Mouse (Mus musculus) thymus, adult 2 months (tissue): Measurements from ENCODE around the gene Asb4. TPM values are rescaled to one million over a fixed set of nuclear protein-coding genes. Genes with fewer than 3 reads are reported as not detected.
A peak's percentile ranks its signal among the peaks of the same experiment; 100 is the strongest.

Experiments
- DNase-seq: peaks from one replicate; pipeline ENCODE4 v3.0.0; 2021
- H3K27ac ChIP-seq: fragments of 200-500 bp; 2 replicates; pipeline ENCODE4 v1.5.1; 2012; ENCODE audit warnings: low read length, control low read depth; ENCODE audit not compliant: control insufficient read depth, insufficient read depth
- H3K27me3 ChIP-seq: fragments of 200-500 bp; 2 replicates; pipeline ENCODE4 v1.6.1; 2012; ENCODE audit warnings: mild to moderate bottlenecking, low read length, moderate library complexity, mixed read lengths; ENCODE audit not compliant: control insufficient read depth, insufficient read depth
- H3K36me3 ChIP-seq: fragments of 200-500 bp; 2 replicates; pipeline ENCODE4 v1.6.1; 2012; ENCODE audit warnings: mild to moderate bottlenecking, low read length, moderate library complexity; ENCODE audit not compliant: control insufficient read depth, insufficient read depth
- H3K4me1 ChIP-seq: fragments of 200-500 bp; replicated peaks from 2 replicates; pipeline ENCODE4 v1.6.1; 2012; ENCODE audit warnings: low read length; ENCODE audit not compliant: control insufficient read depth, insufficient read depth
- H3K4me3 ChIP-seq: fragments of 200-500 bp; 2 replicates; pipeline ENCODE4 v1.5.1; 2012; ENCODE audit warnings: mild to moderate bottlenecking, low read length, control low read depth, moderate library complexity; ENCODE audit not compliant: control insufficient read depth, insufficient read depth
- CTCF ChIP-seq: fragments of 200-500 bp; IDR thresholded peaks from 2 replicates; pipeline ENCODE4 v1.5.1; 2012; ENCODE audit warnings: mild to moderate bottlenecking, control low read depth, low read length, moderate library complexity, borderline replicate concordance; ENCODE audit not compliant: control insufficient read depth, poor library complexity, insufficient read depth; ENCODE audit errors: extremely low read depth
- POLR2A ChIP-seq: fragments of 200-500 bp; IDR thresholded peaks from 2 replicates; pipeline ENCODE4 v1.6.1; 2012; ENCODE audit warnings: mild to moderate bottlenecking, low read length, control low read depth, moderate library complexity; ENCODE audit not compliant: control insufficient read depth, poor library complexity, insufficient read depth; ENCODE audit errors: extremely low read depth
- WGBS: fragments of 180-500 bp; shearing (Covaris S2); methylation state at CpG from one replicate; pipeline ENCODE4 v1.1.7; 2018; 5-methylcytosine and 5-hydroxymethylcytosine counted together
- polyA plus RNA-seq: library from polyadenylated mRNA; depleted of rRNA; stranded (reverse); fragments of >200 nt; gene quantifications from 2 replicates; pipeline ENCODE4 v1.2.3, GENCODE M21; 2012

The Asb4 gene
- polyA plus RNA-seq, 1 experiment = 0.61 TPM

DNA sequence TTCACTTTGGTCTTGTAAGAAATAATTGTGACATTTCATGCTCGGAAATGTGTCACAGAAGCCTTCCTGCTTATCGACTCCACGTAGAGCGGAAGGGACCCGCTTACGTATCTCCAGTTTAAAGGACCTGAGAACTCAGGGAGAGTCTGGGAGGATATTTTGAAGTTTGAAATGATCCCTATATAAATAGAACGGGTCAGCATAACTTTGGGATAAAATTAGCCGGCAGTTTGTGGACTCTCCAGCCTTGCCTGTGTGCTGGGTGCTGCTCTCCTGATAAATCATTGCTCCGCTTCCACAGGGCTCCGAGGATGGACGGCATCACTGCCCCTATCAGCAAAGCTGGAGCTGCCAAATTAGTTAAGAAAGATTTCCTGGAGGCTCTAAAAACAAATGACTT is 7.1 kb downstream of the Asb4 start:
- no peak for DNase-seq
- no peak overlapping the region for H3K4me3 ChIP-seq
- no peak overlapping the region for H3K27ac ChIP-seq

DNA sequence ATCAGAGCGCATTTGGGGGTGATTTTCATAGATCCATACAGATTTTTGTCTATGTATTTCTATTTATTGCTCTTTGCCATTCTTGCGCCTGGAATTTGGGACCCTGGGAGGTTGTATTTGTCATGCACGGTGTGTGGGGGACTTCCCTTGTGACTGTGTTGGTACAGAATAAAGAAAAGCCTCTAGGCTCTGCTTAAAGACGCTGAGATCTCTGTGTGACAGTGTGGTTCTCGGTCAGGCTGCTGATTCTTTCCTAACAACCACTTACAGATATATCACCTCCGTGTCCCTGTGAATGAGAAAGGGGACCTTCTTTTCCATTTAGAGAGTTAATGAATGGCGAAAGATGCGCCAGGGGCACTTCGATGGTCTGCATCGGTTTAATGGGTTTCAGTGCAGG is 7.8 kb downstream of the Asb4 start:
- WGBS = 54% methylated on average over 10 of the region's 10 CpGs
- Histone ChIP-seq H3K4me3 (no peak overlapping the region), H3K36me3 (no peaks in the 10 kb centered on the region), H3K27me3 (no peaks in the 10 kb centered on the region), H3K27ac (no peak overlapping the region), H3K4me1 (no peaks in the 10 kb centered on the region)
- DNase-seq = no peak
- TF ChIP-seq POLR2A = no peak
- TF ChIP-seq CTCF = no peak

More for the DNA sequence above, 7.1 kb downstream of the Asb4 start:
- 13% methylated on average over 11 of the region's 11 CpGs for WGBS
- H3K36me3 ChIP-seq = no peaks in the 10 kb centered on the region
- TF ChIP-seq POLR2A = no peak
- TF ChIP-seq CTCF = no peak
- no peaks in the 10 kb centered on the region for H3K27me3 ChIP-seq
- H3K4me1 ChIP-seq = no peaks in the 10 kb centered on the region

DNA sequence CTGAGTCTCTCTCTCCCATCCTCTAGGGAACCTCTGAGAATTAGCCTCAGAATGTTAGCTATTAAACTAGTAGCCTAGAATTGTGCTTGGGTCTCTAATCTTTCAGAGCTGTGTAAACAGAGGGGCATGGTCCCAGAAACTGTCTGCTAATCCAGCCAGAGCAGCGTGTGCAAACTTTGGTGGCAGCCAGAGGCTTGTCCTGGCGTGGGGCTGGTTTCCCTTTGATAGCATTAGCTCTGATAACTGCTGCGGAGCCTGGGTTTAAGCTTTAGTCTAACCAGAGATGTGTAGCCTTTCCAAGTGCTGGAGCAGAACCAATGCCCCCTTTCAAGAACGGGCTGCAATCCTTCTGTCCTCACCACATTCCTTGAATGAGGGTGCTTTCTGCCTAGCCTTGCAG is 11.8 kb downstream of the Asb4 start:
- no peak overlapping the region for H3K4me3 ChIP-seq
- WGBS = 79% methylated on average over 4 of the region's 4 CpGs
- no peaks in the 10 kb centered on the region for H3K36me3 ChIP-seq
- no peak for DNase-seq
- H3K4me1 ChIP-seq = no peaks in the 10 kb centered on the region
- no peak for TF ChIP-seq POLR2A
- TF ChIP-seq CTCF = no peak
- no peak overlapping the region for H3K27ac ChIP-seq
- H3K27me3 ChIP-seq = no peaks in the 10 kb centered on the region

DNA sequence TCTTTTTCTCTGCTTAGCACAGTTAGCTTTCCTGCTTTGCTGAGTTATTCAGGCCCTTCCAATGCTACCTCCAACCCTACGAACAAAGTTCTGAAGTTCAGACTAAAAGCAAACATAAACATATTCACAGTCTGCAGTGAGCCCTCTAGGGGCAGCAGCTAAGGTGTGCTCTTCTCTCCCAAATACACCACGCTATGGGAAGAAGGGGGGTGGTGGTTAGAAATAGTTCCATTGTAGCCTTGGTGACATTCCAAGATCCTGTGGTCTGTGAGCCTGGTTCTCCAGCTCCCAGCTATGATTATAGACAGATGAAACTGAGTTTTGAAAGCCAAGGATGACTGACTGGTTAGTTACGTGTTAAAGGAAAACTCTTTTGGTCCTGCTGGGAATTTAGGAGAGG is 13.6 kb downstream of the Asb4 start:
- Histone ChIP-seq H3K4me1 (no peaks in the 10 kb centered on the region), H3K4me3 (no peak overlapping the region), H3K27ac (no peak overlapping the region), H3K36me3 (no peaks in the 10 kb centered on the region), H3K27me3 (no peaks in the 10 kb centered on the region)
- no peak for TF ChIP-seq CTCF
- TF ChIP-seq POLR2A = no peak
- WGBS = 61% methylated on average over 3 of the region's 3 CpGs
- no peak for DNase-seq

DNA sequence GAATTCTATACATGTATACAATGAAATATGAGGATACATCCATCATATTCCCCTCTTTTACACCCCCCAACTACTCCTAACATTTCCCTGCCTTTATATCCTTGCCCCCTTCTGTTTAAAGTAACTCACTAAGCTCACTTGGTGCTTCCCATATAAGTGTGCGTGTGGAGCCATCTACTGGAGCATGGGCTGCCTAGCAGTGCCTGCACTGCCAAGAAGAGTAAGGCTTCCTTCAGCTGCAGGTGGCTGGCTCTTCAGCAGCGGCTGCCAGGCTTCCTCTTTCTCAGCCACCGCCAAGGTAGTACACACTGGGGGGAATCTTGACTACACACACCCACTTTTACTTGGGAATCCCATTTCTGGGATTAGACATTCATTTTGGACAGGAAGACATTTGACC is 18.2 kb downstream of the Asb4 start:
- Histone ChIP-seq H3K36me3 (no peaks in the 10 kb centered on the region), H3K27me3 (no peaks in the 10 kb centered on the region), H3K4me3 (no peak overlapping the region), H3K27ac (no peak overlapping the region), H3K4me1 (no peaks in the 10 kb centered on the region)
- TF ChIP-seq POLR2A (no peak), CTCF (peak; percentile 56; the same call in 1 of the 2 replicates)
- 1% methylated on average over 3 of the region's 3 CpGs for WGBS
- DNase-seq = peak; percentile 67

DNA sequence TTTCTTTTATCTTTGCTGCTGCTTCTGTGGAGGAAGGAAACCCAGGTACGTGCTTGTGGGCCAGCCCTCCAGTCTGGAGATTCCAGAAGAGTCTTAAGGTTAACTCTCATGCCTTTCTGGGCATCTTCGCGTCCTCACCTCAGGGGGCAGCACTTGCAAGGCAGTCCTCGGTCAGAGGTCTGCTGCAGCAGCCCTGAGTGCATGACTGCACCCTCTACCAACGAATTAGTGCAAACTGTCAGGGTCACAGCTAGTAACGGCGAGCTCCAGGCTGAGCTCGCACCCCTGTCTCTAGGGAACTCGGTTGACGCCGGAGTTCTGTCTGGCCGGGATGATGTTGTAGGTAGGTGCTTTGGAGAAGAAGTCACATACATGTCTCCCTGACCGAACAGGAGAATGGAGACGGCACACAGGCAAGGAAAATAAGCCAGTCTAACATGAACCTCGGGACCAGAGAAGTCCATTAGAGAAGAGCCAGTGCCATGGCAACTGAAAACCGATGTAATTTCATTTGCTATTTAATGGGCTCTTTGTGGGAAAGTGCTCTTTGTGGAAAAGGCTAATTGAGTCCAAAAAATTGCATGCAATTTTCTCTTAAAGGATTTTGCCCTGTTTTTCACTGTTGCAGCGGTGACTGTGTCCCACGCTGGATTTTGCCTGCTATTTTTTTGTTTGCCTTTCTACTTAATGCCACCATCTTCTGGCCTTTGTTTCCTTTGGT is 20.1 kb downstream of the Asb4 start:
- H3K36me3 ChIP-seq = no peaks in the 10 kb centered on the region
- no peaks in the 10 kb centered on the region for H3K27me3 ChIP-seq
- H3K4me3 ChIP-seq = no peak overlapping the region
- WGBS = 59% methylated on average over 18 of the region's 18 CpGs
- no peak overlapping the region for H3K27ac ChIP-seq
- no peak for DNase-seq
- TF ChIP-seq CTCF = 0 out of 2 replicates have a peak, but pooled peaks have one; percentile 17
- TF ChIP-seq POLR2A = no peak
- no peaks in the 10 kb centered on the region for H3K4me1 ChIP-seq
